Mouse (Mus musculus) stomach, postnatal 0 days (tissue): ENCODE measurements at regions not wholly inside any gene's neighbourhood (a gene's known extent, or its start where the extent isn't known, plus 50 kb on each side); places are given as distances from the start of the nearest gene placed in this dataset.
A peak's percentile ranks its signal among the peaks of the same experiment; 100 is the strongest.

ENCODE experiments used
- ATAC-seq: fragments of 200-750 bp; cut with Nextera tagmentation; 2 replicates; pipeline ENCODE4 v1.8.0; 2017; ENCODE audit not compliant: low FRiP score, low TSS enrichment
- DNase-seq: peaks from one replicate; pipeline ENCODE4 v3.0.0-alpha.2; 2016; ENCODE audit warnings: low spot score
- H3K27ac ChIP-seq: fragments of 300-500 bp; sonication (generic); replicated peaks from 2 replicates; pipeline ENCODE4 v1.5.1; 2014; ENCODE audit warnings: mild to moderate bottlenecking, control low read depth
- H3K27me3 ChIP-seq: fragments of 300-500 bp; sonication (generic); 2 replicates; pipeline ENCODE4 v1.6.1; 2014; ENCODE audit warnings: low read length; ENCODE audit not compliant: control insufficient read depth, insufficient read depth
- H3K36me3 ChIP-seq: fragments of 300-500 bp; sonication (generic); 2 replicates; pipeline ENCODE4 v1.6.1; 2014; ENCODE audit warnings: low read length, mixed read lengths; ENCODE audit not compliant: control insufficient read depth, insufficient read depth
- H3K4me1 ChIP-seq: fragments of 300-500 bp; sonication (generic); replicated peaks from 2 replicates; pipeline ENCODE4 v1.6.1; 2014; ENCODE audit warnings: antibody characterized with exemption; ENCODE audit not compliant: control insufficient read depth, insufficient read depth
- H3K4me2 ChIP-seq: fragments of 300-500 bp; sonication (generic); replicated peaks from 2 replicates; pipeline ENCODE4 v1.6.1; 2014; ENCODE audit warnings: low read depth, mild to moderate bottlenecking, control low read depth, moderate library complexity
- H3K4me3 ChIP-seq: fragments of 300-500 bp; sonication (generic); 2 replicates; pipeline ENCODE4 v1.5.1; 2014; ENCODE audit warnings: low read depth, low read length, control low read depth
- H3K9ac ChIP-seq: fragments of 300-500 bp; sonication (generic); 2 replicates; pipeline ENCODE4 v1.6.1; 2014; ENCODE audit warnings: mild to moderate bottlenecking, low read length, control low read depth, mixed read lengths
- H3K9me3 ChIP-seq: fragments of 300-500 bp; sonication (generic); 2 replicates; pipeline ENCODE4 v1.6.1; 2016; ENCODE audit warnings: low read length; ENCODE audit not compliant: control insufficient read depth
- CTCF ChIP-seq: IDR thresholded peaks from 2 replicates; pipeline ENCODE4 v1.5.1; 2016; ENCODE audit warnings: antibody characterized with exemption, low read depth, mild to moderate bottlenecking, moderate library complexity
- EP300 ChIP-seq: optimal IDR thresholded peaks from 2 replicates; pipeline ENCODE3; 2016; ENCODE audit warnings: antibody characterized with exemption
- WGBS: fragments of 180-500 bp; shearing (Covaris S2); extraction: QIAGEN DNeasy Blood & Tissue Kit; methylation state at CpG from one replicate; pipeline ENCODE4 v1.1.7; 2014; 5-methylcytosine and 5-hydroxymethylcytosine counted together

GRCm38 (mm10) chr8:8489784-8490183, 171.3 kb downstream of the Efnb2 start:
- H3K4me2 ChIP-seq = no peak overlapping the region
- no peaks in the 10 kb centered on the region for H3K36me3 ChIP-seq
- no peak overlapping the region for H3K9ac ChIP-seq
- DNase-seq (no peak), ATAC-seq (no peak)
- no peaks in the 10 kb centered on the region for H3K27me3 ChIP-seq
- H3K4me1 ChIP-seq = peaks cover 4% of the 10 kb centered on the region; the same call in 1 of the 2 replicates
- WGBS = 49% methylated on average over 9 of the region's 9 CpGs
- no peak overlapping the region for H3K27ac ChIP-seq
- H3K9me3 ChIP-seq = no peaks in the 10 kb centered on the region
- no peak overlapping the region for H3K4me3 ChIP-seq
- no peak for TF ChIP-seq CTCF
- TF ChIP-seq EP300 = no peak

- ATAC-seq (peak; percentile 78), DNase-seq (peak; percentile 47)
- Histone ChIP-seq H3K27ac (no peak overlapping the region), H3K4me3 (no peak overlapping the region), H3K9me3 (no peaks in the 10 kb centered on the region), H3K36me3 (no peaks in the 10 kb centered on the region), H3K27me3 (no peaks in the 10 kb centered on the region), H3K4me1 (peaks cover 4% of the 10 kb centered on the region; the same call in 1 of the 2 replicates), H3K9ac (no peak overlapping the region), H3K4me2 (peak overlapping the region; percentile 25)
- WGBS = 31% methylated on average over 26 of the region's 26 CpGs
- TF ChIP-seq EP300 (no peak), CTCF (no peak)
Measured at GRCm38 (mm10) chr8:8488695-8489571, 172.1 kb downstream of the Efnb2 start.

- peak overlapping the region; percentile 25 for H3K4me2 ChIP-seq
- H3K36me3 ChIP-seq = no peaks in the 10 kb centered on the region
- H3K27me3 ChIP-seq = no peaks in the 10 kb centered on the region
- no peaks in the 10 kb centered on the region for H3K9me3 ChIP-seq
- no peak overlapping the region for H3K4me3 ChIP-seq
- H3K27ac ChIP-seq = no peak overlapping the region; the same call in 1 of the 2 replicates
- no peak overlapping the region for H3K9ac ChIP-seq
- 43% methylated on average over 9 of the region's 9 CpGs for WGBS
- TF ChIP-seq EP300 (no peak), CTCF (no peak)
- ATAC-seq = peak; percentile 34
- peaks cover 4% of the 10 kb centered on the region; the same call in 1 of the 2 replicates for H3K4me1 ChIP-seq
- DNase-seq = no peak
Measured at GRCm38 (mm10) chr8:8488191-8488694, 172.8 kb downstream of the Efnb2 start.

- DNase-seq (no peak), ATAC-seq (0 out of 2 replicates have a peak, but pooled peaks have one; percentile 69)
- Histone ChIP-seq H3K9me3 (no peaks in the 10 kb centered on the region), H3K9ac (no peak overlapping the region), H3K4me1 (peaks cover 4% of the 10 kb centered on the region; the same call in 1 of the 2 replicates), H3K4me3 (no peak overlapping the region), H3K4me2 (peak overlapping the region; percentile 25), H3K27me3 (no peaks in the 10 kb centered on the region), H3K36me3 (no peaks in the 10 kb centered on the region), H3K27ac (no peak overlapping the region; the same call in 1 of the 2 replicates)
- WGBS = 24% methylated on average over 5 of the region's 5 CpGs
- TF ChIP-seq CTCF (no peak), EP300 (no peak)
Measured at GRCm38 (mm10) chr8:8487706-8488105, 173.3 kb downstream of the Efnb2 start.

DNA sequence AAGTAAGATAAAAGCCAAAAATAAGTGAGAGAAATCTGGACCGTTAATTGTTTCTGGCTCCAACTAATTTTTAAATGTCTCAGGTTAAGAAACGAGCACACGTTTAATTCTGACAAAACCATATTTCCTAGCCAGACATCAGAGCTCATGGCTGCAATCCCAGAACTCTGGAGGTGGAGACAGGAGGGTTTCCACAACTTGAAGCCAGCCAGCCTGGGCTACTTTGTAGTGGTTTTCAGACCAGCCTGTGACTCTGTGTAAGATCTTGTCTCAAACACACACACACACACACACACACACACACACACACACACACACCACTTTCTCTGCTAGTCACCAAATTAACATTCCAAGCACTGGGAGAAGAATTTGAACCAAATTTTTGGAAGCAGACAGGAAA, 174.2 kb downstream of the Efnb2 start:
- Histone ChIP-seq H3K9ac (no peak overlapping the region), H3K4me1 (peaks cover 4% of the 10 kb centered on the region; the same call in 1 of the 2 replicates), H3K36me3 (no peaks in the 10 kb centered on the region), H3K27me3 (no peaks in the 10 kb centered on the region), H3K27ac (no peak overlapping the region), H3K4me3 (no peak overlapping the region), H3K4me2 (no peak overlapping the region), H3K9me3 (no peaks in the 10 kb centered on the region)
- WGBS = 64% methylated on average over 3 of the region's 3 CpGs
- ATAC-seq (no peak), DNase-seq (no peak)
- no peak for TF ChIP-seq EP300
- no peak for TF ChIP-seq CTCF

GRCm38 (mm10) chr8:8485252-8485651, 175.8 kb downstream of the Efnb2 start:
- H3K36me3 ChIP-seq = no peaks in the 10 kb centered on the region
- no peaks in the 10 kb centered on the region for H3K27me3 ChIP-seq
- H3K4me3 ChIP-seq = no peak overlapping the region
- no peak overlapping the region for H3K27ac ChIP-seq
- no peak overlapping the region for H3K4me2 ChIP-seq
- DNase-seq (no peak), ATAC-seq (no peak)
- H3K9ac ChIP-seq = no peak overlapping the region
- 63% methylated on average over 3 of the region's 3 CpGs for WGBS
- H3K9me3 ChIP-seq = no peaks in the 10 kb centered on the region
- no peak for TF ChIP-seq EP300
- no peak for TF ChIP-seq CTCF
- H3K4me1 ChIP-seq = peaks cover 4% of the 10 kb centered on the region; the same call in 1 of the 2 replicates
